Mouse (Mus musculus) left cerebral cortex, adult 9 months (tissue): ENCODE results near the gene Pdia3.
"Not testable (repeated sequence)": the region's sequence is repeated elsewhere in the genome, so short reads cannot be mapped to it uniquely, and the experiment has no call there.

Source experiments
- DNase-seq, 2 experiments: peaks; one replicate each; pipeline ENCODE4 v3.0.0; 2022; ENCODE audit warnings: low spot score in 2 of 2

Gene Pdia3

DNA sequence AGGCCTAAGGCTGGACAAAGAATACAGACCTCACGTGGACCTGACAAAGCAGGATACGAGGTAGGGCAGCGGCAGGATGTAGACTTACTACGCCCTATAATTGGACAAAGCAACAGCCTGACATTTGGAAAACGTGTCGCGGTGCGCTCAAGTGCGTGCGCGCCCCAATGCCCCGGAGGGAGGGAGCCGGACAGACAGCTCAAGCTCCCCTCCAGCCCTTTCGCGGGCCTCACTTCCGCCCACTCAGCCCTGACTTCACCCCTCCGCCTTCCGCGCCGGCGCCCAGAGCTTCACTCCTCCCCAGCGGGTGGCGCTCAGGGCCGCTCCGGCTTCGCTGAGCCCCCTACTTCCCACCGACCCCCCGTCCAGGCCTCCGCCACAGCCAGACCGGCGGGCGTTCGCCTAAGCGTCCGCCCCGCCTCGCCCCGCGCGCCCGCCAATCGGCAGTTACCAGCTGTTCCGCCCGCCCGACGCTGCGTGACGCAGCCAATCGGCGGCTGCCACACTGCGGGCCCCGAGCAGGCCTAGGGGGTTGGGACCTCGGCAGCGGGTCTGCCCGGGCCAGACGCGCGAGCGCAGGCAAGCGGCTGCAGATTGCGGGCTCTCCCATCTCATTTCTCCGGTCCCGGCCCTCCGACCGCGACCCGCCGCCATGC is at the start of gene Pdia3, which contains the start of gene Catsper2:
TSS of gene Pdia3 (plus strand) at position 389 of the 656 bp plus-strand sequence.
TSS of gene Catsper2 (minus strand) at position 406 of the 656 bp plus-strand sequence.
- DNase-seq = peak; percentile 89 to 95

DNA sequence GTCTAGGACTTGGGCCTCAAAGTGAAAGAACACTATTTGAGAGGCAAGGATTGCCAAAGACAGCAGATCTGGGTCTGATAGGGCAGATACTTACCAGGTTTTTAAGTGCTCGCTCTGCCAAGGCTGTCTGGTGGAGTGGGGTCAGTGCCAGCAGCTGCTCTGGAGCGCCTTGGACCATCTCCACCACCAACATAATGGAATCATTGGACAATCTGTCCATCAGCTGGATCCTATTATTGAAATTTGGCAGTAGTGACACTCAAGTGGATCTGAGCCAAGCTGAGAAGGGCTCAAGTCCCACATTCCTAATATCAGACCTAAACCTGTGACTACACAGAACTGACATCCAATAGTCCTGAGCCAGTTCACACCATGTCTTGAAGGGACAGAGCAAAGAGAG is 44.7 kb upstream of the Pdia3 start:
- no peak for DNase-seq

DNA sequence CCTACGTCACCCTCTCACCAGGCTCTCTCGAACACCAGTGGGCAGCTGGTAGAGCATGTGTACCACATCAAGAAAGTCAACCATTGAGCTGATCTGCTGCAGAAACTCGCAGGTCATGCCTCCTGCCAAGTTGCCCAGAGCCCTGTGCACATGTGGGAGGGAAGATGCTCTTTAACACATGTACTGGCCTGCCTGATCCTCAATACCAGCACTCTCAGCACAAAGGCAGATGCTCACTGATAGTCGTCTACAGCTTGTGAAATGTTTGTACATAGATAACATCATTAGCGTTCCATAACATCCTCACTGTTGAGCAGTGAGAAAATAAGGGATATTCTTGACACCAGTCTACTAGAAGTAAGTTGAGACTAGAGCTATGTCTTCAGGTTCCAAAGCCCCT is 42.7 kb upstream of the Pdia3 start:
- DNase-seq = no peak

DNA sequence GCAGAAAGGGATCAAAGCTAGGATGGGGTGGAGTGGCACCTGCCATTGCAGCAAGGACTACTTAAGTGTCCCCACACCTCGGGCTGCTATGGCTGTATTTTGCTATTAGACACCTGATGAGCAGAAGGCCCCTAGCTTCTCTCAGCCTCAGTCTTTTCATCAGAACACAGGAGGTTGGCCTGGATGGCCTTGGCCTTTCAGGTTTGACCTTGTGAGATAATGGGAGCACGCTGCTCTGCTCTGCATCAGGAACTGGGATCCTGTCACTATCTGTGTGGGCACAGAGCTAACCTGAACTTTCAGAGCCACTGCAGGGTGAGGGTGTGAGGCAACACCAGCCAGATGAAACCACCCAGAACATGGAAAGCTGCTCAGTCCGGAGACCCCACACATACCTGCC is 41.3 kb upstream of the Pdia3 start:
- no peak for DNase-seq

DNA sequence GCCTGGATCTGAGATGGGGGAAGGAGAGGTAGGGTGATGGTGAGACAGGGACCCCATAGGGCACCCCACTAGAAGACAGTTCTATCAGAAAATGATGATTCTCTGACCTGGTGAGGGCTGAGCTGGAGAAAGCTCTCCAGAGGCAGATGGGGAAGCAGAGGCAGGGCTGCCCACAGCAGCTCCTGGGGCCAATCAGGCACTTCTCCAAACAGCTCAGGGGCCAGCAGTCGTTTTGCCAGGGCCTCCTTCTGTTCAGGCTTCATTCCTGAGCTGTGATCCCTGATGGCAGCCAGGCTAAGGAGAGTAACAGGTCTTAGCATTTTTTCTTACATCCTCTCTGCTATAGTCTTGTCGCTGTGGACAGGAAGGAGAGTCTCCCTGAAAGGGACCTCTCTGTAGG is 38.8 kb upstream of the Pdia3 start:
- no peak for DNase-seq

DNA sequence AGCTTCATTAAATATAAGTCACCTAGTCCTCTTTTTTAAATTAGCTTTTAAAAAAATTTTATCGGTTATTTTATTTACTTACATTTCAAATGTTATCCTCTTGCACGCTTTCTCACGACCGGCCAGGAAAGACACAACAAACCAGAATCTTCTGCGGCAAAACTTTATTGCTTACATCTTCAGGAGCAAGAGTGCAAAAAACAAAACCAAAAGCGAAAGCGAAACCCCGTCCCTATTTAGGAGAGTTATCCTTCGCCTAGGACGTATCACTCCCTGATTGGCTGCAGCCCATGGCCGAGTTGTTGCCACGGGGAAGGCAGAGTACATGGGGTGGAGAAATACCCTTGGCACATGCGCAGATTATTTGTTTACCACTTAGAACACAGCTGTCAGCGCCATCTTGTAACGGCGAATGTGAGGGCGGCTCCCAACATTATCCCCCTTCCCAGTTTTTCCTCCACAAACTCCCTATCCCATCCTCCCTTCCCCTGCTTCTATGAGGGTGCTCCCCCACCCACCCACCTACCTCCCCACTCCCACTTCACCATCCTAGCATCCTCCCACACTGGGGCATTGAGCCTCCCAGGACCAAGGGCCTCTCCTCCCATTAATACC is 26.5 kb upstream of the Pdia3 start, which contains the start of gene Strc:
TSS of gene Strc (minus strand) at position 208 of the 615 bp plus-strand sequence.
- DNase-seq = not testable (repeated sequence)

DNA sequence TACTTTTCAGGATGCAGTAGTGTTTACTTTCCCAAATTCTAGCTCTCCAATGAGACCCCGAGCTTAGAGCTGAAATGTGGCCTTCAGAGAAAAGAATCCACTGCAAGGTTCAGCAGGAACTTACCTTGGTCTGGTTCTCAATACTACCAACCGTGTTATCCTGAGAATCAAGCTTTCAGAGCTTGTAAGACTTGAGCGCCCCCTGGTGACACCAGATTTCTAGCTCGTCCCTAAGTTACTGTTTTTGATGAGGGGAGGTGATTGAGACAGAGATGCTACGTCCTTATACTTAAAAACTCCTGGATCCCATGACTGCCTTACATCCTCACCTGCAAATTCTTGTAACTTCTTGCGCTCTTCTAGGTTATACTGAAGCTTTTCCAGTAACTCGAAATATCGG is 17.0 kb upstream of the Pdia3 start:
- peak in 1 of 2 experiments; percentile 90 for DNase-seq

DNA sequence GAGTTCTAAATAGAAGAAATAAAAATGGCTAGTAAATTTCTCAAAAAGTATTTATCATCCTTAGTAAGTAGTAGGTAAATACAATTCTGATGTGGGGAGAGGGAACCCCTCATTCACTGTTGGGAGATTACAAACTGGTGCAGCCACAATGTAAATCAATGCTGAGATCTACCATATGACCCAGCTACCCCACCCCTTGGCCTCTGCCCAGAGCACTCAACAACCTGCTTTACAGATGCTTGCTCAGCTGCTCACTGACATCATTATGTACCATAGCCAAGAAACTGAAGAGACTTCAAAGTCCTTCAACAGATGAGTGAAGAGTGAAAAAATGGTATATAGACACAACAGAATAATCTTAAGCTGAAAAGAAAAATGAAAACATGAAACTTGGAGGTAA is 10.3 kb upstream of the Pdia3 start:
- DNase-seq = no peak

DNA sequence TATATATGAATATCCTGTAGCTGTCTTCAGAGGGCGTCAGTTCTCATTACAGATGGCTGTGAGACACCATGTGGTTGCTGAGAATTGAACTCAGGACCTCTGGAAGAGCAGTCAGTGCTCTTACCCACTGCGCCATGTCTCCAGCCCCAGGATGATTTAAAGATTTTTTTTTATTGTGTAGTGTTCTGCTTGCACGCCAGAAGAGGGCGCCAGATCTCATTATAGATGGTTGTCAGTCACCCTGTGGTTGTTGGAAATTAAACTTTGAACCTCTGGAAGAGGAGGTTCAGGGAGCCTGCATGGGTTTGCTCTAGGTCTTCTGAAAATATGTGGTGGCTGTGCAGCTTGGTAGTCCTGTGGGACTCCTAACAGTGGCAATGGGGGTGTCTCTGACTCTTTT is 5.4 kb upstream of the Pdia3 start:
- no peak for DNase-seq

DNA sequence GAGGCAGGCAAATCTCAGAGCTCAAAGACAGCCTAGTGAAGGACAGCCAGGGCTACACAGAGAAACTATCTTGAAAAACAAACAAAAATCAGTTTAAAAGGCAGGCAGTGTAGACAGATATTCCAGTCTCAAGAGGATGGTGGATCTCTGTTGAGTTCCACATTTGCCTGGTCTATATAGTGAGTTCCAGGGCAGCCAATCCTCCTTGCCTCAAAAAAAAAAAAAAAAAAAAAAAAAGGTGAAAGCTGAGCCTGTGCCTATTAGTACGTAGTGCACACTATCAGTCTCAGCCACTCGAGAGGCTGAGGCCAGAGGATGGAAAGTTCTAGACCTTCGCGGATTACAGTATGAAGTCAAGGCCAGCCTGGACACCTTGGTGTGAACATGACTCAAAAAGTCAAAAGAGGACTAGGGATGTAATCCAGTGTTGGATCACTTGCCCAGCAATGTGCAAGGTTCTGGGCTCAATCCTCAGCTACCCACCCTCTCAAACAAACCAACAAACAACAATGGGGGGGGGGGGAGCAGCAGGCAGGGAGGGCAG is 660 bp upstream of the Pdia3 start:
- DNase-seq = no peak

DNA sequence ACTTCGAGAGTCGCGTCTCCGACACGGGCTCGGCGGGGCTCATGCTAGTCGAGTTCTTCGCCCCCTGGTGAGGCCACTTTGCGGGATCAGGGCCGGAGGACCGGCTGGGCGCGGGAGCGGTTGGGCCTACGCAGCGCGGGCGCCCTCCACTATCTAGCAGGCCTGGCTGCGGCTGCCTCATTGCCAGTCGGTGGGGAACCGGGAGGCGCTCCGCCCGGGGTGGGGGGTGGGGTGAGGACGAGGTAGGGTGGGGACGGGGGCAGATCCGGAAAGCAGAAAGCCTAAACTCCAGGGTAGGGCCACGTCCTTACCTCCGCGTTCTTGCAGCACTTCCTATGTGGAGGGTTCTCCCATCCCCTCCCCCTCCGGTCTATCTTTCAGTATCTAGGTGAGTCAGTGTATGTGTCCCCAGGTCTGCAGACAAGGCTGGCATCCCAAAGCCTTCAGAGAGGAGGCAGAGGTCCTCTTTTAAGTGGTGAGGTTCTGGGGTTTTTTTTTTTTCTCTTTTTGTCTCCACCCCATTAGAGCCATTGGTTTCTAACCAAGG is 637 bp downstream of the Pdia3 start:
- DNase-seq = peak in 1 of 2 experiments; percentile 31

DNA sequence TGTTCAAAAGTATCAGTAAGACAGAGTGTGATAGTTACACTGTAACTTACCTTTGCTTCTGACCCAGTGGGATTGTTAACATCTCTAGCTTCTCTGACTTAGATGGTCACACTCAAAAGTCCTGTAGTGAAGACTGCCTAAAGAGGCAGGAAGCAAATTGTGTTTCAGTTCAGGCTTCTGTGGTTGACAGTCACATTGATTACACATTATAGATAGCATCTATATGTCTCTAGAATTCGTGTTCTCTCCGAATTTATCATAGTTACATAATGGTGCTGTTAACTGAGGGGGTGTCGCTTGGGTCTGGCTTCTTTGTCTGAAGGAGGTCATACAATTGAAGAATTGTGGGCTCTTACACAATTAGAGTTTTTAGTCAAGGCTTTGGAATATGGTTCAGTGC is 1.5 kb downstream of the Pdia3 start:
- DNase-seq = no peak

DNA sequence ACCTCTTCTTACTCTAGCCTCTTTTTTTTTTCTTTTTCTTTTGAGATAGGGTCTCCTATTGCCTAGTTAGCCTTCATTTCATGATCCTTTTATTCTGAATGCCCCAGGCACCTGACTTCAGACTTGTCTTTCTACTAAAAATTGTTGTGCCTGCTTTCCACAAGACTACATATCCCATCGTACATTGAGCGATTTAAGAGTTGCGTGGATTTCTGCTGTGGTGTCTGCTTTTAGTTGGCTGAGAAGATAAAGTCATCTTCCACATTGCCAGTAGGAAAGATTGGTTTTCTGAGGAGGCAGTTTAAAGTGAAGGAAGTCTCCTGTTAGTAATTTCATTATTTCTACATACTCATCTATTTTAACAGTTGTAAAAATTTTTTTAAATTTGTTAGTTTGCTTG is 2.0 kb downstream of the Pdia3 start:
- DNase-seq = no peak

DNA sequence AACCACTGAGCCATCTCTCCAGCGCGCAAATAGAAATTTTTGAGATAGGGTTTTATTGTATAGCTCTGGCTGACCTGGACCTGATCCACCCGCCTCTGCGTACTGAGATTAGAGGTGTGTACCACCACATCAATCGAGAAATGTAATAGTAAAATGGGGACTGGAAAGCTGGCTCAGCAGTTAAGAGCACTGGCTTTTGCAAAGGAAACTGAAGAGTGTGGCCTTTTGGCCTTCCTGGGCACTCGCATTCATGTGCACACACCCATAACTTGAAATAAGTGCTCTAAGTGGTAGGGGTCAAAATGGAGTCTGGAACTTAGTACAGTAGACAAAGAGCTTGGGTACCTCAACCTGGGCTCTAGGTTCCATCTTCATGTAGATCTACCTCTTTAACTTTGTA is 2.8 kb downstream of the Pdia3 start:
- DNase-seq = no peak

DNA sequence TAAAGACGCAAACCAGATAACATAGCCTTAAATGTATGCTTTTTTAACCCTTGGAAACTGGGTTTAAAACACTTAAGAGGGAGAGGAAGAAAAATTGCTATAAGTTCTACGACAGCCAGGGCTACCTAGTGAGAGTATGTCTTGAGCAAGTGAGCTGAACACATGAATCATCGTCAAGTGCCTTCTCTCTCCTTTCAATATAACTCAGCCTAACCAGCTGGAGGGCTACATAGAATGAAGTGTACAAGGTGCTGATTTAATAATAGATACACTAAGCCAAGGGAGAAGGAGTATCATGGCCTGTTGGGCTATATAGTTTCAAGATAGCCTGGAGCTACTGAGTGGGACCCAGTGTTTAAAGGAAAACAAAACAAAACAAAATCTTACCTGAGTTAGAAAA is 4.9 kb downstream of the Pdia3 start:
- DNase-seq = no peak

DNA sequence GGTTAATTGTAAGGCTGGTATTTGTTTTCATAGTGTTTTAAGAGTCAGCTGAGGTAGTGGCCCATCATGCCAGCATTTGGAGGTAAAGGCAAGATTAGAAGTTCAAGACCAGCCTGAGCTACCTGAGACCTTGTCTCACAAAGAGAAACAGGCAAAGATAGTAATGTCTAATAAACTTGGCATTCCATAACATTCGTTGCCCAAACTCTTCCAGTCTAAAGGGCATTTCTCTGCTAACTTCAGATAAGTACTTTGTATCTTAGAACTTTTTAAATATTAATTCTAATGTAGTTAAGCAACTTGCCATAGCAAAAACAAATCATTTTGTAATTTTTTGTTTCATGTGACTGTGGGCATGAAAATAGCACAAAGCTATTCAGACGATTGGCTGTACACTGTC is 9.6 kb downstream of the Pdia3 start:
- no peak for DNase-seq

DNA sequence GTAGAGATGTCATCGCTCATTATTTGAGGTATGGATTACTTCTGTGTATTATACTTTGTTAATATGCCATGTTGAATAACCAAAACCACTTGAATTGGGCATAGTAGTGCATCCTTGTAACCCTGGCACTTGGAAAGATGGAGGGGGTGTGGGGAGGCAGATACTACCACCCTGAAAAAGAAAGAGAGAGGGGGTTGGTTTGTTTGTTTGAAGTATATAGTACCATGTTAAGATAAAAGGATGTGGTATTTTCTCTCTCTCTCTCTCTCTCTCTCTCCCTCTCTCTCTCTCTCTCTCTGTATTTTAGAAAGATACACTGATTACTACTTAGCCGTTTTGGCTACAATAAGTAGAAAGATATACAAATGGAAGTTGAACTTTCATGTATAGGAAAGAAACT is 12.3 kb downstream of the Pdia3 start:
- no peak for DNase-seq

DNA sequence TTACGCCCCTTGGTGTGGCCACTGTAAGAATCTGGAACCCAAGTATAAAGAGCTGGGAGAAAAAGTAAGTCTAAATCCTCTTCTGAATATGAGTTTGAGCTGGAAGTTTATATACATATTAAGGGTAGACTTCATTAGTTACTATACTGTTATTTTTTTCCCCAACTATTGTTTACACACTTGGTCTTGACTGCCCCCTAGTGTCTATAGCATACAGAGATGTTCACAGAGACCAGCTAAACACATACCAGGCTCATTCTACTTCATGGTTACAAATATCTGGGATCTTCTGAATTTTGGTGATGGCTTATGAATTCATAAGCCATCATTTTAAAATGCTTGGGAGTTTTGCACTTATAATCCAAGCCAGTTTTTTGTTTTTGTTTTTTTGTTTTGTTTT is 21.3 kb downstream of the Pdia3 start:
- no peak for DNase-seq

DNA sequence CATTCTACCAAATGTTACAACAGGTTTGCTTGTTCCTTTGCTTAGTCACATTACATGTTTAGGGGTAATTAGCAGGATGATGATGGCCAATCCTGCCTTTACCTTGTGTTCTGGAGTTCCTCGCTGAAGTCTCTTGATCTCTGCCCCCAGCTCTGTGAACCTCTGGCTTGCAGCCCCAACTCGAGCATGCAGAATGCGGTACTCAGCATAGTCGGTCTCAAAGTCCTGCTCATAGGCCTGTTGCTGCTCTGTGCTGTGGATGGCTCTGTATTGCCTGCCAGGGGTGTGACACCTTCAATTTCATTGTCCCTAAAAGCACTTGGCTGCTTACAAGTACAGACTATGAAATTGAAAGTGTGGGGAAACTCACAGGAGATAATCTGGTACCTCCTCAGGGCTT is 26.2 kb downstream of the Pdia3 start:
- no peak for DNase-seq

DNA sequence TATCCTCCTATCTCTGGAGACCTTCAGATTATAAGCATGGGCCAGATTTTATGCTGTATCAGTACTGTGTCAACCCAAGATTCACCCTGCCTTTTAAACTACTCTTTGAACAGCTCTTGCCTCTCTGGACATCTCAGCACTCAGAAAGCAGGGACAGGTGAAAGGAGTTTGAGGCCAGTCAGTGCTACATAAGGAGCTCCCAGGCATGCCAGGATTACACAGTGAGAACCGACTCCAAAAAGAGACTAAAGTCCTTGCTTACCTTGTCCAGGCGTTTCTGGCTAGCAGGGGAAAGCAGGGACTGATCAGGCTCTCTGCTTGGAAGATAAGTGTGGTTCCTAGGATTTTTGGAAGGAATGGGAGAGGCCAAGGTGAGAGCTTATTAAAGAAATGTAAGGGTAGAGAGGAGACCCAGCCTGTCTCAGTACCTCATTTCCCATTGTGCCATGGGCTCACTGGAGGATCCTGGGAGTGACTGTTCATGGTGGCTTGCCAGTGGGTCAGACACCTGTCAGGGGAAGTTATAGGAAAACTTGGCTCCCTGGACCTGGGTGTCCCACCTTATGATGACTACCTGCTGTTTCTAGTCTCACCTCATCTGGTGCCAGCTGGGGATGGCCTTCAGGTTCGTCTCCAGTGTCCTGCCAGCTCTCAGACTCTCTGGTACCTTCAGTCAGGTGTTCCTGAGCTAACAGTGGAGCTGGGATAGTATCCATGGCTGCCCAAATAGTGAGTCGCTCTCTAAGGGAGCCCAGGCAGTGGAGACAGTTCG is 27.4 kb downstream of the Pdia3 start:
- DNase-seq = no peak

DNA sequence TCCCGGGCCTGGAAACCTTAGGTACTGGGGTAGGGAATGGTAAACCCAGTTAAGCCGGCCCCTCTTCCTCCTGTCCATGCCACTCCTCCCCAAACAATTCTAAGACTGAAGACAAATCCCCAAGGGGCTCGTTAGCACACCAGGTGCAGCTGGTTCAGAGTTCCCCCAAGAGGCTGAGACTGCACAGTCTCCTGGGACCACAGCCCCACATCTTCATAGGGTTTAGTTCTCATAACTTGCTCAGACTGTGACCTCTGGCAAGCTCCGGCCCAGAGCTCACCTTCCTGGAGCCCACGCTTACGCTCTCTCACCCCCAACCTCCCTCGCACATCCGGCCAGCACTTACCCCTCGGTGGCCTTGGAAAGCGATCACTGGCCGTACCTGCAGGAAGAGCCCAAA is 28.2 kb downstream of the Pdia3 start:
- no peak for DNase-seq
